Mouse (Mus musculus) neural tube, embryonic 12.5 days (tissue): ENCODE data around the gene Gjc1. TPM values are rescaled to one million over a fixed set of nuclear protein-coding genes. Genes with fewer than 3 reads are reported as not detected.

Experiments used
- ATAC-seq: fragments of 200-750 bp; cut with Nextera tagmentation; 2 replicates; pipeline ENCODE4 v1.8.0; 2017; ENCODE audit warnings: low read depth, mild to moderate bottlenecking, moderate TSS enrichment, moderate library complexity; ENCODE audit not compliant: low FRiP score
- H3K27ac ChIP-seq: fragments of 300-500 bp; sonication (generic); 2 replicates; pipeline ENCODE4 v1.5.1; 2016
- H3K27me3 ChIP-seq: fragments of 300-500 bp; sonication (generic); replicated peaks from 2 replicates; pipeline ENCODE4 v1.6.1; 2016; ENCODE audit warnings: mild to moderate bottlenecking
- H3K36me3 ChIP-seq: fragments of 300-500 bp; sonication (generic); 2 replicates; pipeline ENCODE4 v1.6.1; 2016; ENCODE audit warnings: mild to moderate bottlenecking
- H3K4me1 ChIP-seq: fragments of 300-500 bp; sonication (generic); 2 replicates; pipeline ENCODE4 v1.6.1; 2016
- H3K4me2 ChIP-seq: fragments of 300-500 bp; sonication (generic); replicated peaks from 2 replicates; pipeline ENCODE4 v1.6.1; 2016; ENCODE audit warnings: mild to moderate bottlenecking
- H3K4me3 ChIP-seq: fragments of 300-500 bp; sonication (generic); 2 replicates; pipeline ENCODE4 v1.5.1; 2016
- H3K9ac ChIP-seq: fragments of 300-500 bp; sonication (generic); 2 replicates; pipeline ENCODE4 v1.6.1; 2016; ENCODE audit warnings: mild to moderate bottlenecking
- H3K9me3 ChIP-seq: fragments of 300-500 bp; sonication (generic); 2 replicates; pipeline ENCODE4 v1.6.1; 2016; ENCODE audit warnings: mild to moderate bottlenecking
- WGBS: fragments of 180-500 bp; shearing (Covaris S2); methylation state at CpG from one replicate; pipeline ENCODE4 v1.1.7; 2016; 5-methylcytosine and 5-hydroxymethylcytosine counted together
- polyA plus RNA-seq: library from polyadenylated mRNA; unstranded; fragments of >200 nt; fragmentation: Nextera tagmentation; extraction: Ambion mirVana; gene quantifications from 2 replicates; pipeline ENCODE4 v1.2.1, GENCODE M21; 2016

Gene Gjc1
- polyA plus RNA-seq, 1 experiment from 2014 or later: 84.9 TPM

GRCm38 (mm10) chr11:102808246-102808645, 11.3 kb downstream of the Gjc1 start:
- no peak overlapping the region for H3K4me3 ChIP-seq
- H3K4me1 ChIP-seq: no peaks in the 10 kb centered on the region
- no peak overlapping the region for H3K4me2 ChIP-seq
- 79% methylated on average over 5 of the region's 5 CpGs for WGBS
- H3K27ac ChIP-seq: no peak overlapping the region
- H3K9me3 ChIP-seq: no peaks in the 10 kb centered on the region
- peaks cover 14% of the 10 kb centered on the region for H3K36me3 ChIP-seq
- H3K9ac ChIP-seq: no peak overlapping the region
- no peak for ATAC-seq
- H3K27me3 ChIP-seq: no peaks in the 10 kb centered on the region

GRCm38 (mm10) chr11:102803453-102803852, 16.0 kb downstream of the Gjc1 start:
- Histone ChIP-seq H3K36me3 (peaks cover 41% of the 10 kb centered on the region), H3K4me1 (no peaks in the 10 kb centered on the region), H3K9ac (no peak overlapping the region), H3K4me3 (no peak overlapping the region), H3K4me2 (no peak overlapping the region), H3K27ac (no peak overlapping the region), H3K27me3 (no peaks in the 10 kb centered on the region), H3K9me3 (no peaks in the 10 kb centered on the region)
- no peak for ATAC-seq
- WGBS: 86% methylated on average over 5 of the region's 5 CpGs

GRCm38 (mm10) chr11:102794157-102794556, 25.3 kb downstream of the Gjc1 start:
- H3K27me3 ChIP-seq: no peaks in the 10 kb centered on the region
- H3K4me1 ChIP-seq: 0 out of 2 replicates have a peak, but pooled peaks cover 4% of the 10 kb centered on the region
- no peak for ATAC-seq
- peaks cover 17% of the 10 kb centered on the region for H3K36me3 ChIP-seq
- no peak overlapping the region for H3K27ac ChIP-seq
- no peaks in the 10 kb centered on the region for H3K9me3 ChIP-seq
- no peak overlapping the region for H3K4me2 ChIP-seq
- H3K9ac ChIP-seq: no peak overlapping the region
- WGBS: 65% methylated on average over 8 of the region's 8 CpGs
- no peak overlapping the region for H3K4me3 ChIP-seq

- peaks cover 5% of the 10 kb centered on the region; the same call in 1 of the 2 replicates for H3K36me3 ChIP-seq
- no peak overlapping the region for H3K9ac ChIP-seq
These were observed 27.6 kb downstream of the Gjc1 start for GRCm38 (mm10) chr11:102791682-102792445.

GRCm38 (mm10) chr11:102787688-102788177, 31.8 kb downstream of the Gjc1 start:
- H3K27me3 ChIP-seq: no peaks in the 10 kb centered on the region
- no peak for ATAC-seq
- WGBS: 85% methylated on average over 5 of the region's 5 CpGs
- H3K4me3 ChIP-seq: no peak overlapping the region
- no peak overlapping the region for H3K4me2 ChIP-seq
- no peaks in the 10 kb centered on the region for H3K9me3 ChIP-seq
- H3K9ac ChIP-seq: no peak overlapping the region
- no peak overlapping the region for H3K27ac ChIP-seq
- H3K36me3 ChIP-seq: no peaks in the 10 kb centered on the region
- 0 out of 2 replicates have a peak, but pooled peaks cover 4% of the 10 kb centered on the region for H3K4me1 ChIP-seq

More at GRCm38 (mm10) chr11:102791682-102792445, 27.6 kb downstream of the Gjc1 start:
- Histone ChIP-seq H3K4me3 (no peak overlapping the region), H3K27me3 (no peaks in the 10 kb centered on the region), H3K4me2 (no peak overlapping the region), H3K27ac (no peak overlapping the region), H3K9me3 (no peaks in the 10 kb centered on the region), H3K4me1 (0 out of 2 replicates have a peak, but pooled peaks cover 4% of the 10 kb centered on the region)
- 60% methylated on average over 14 of the region's 14 CpGs for WGBS
- ATAC-seq: no peak

- Histone ChIP-seq H3K27ac (no peak overlapping the region), H3K4me2 (no peak overlapping the region), H3K4me1 (0 out of 2 replicates have a peak, but pooled peaks cover 6% of the 10 kb centered on the region), H3K4me3 (no peak overlapping the region), H3K9ac (no peak overlapping the region), H3K27me3 (no peaks in the 10 kb centered on the region), H3K9me3 (no peaks in the 10 kb centered on the region), H3K36me3 (no peaks in the 10 kb centered on the region)
- no peak for ATAC-seq
- WGBS: 68% methylated on average over 7 of the region's 7 CpGs
These were observed 36.1 kb downstream of the Gjc1 start for GRCm38 (mm10) chr11:102783443-102783842.

- no peak overlapping the region for H3K4me3 ChIP-seq
- no peak for ATAC-seq
- H3K4me1 ChIP-seq: peaks cover 11% of the 10 kb centered on the region; the same call in 1 of the 2 replicates
- peaks cover 8% of the 10 kb centered on the region for H3K36me3 ChIP-seq
- H3K27ac ChIP-seq: no peak overlapping the region
- no peaks in the 10 kb centered on the region for H3K27me3 ChIP-seq
- H3K9ac ChIP-seq: no peak overlapping the region
- no peak overlapping the region for H3K4me2 ChIP-seq
- 86% methylated on average over 4 of the region's 4 CpGs for WGBS
- H3K9me3 ChIP-seq: no peaks in the 10 kb centered on the region
These were observed 38.0 kb downstream of the Gjc1 start for GRCm38 (mm10) chr11:102781523-102781922.

GRCm38 (mm10) chr11:102780986-102781351, 38.5 kb downstream of the Gjc1 start:
- Histone ChIP-seq H3K4me1 (peaks cover 11% of the 10 kb centered on the region; the same call in 1 of the 2 replicates), H3K36me3 (peaks cover 12% of the 10 kb centered on the region), H3K4me3 (no peak overlapping the region), H3K9me3 (no peaks in the 10 kb centered on the region), H3K27ac (no peak overlapping the region), H3K4me2 (no peak overlapping the region), H3K27me3 (no peaks in the 10 kb centered on the region), H3K9ac (no peak overlapping the region)
- 79% methylated on average over 10 of the region's 10 CpGs for WGBS
- no peak for ATAC-seq

GRCm38 (mm10) chr11:102780271-102780985, 39.1 kb downstream of the Gjc1 start:
- Histone ChIP-seq H3K4me1 (peaks cover 16% of the 10 kb centered on the region), H3K36me3 (peaks cover 12% of the 10 kb centered on the region), H3K9me3 (no peaks in the 10 kb centered on the region), H3K27me3 (no peaks in the 10 kb centered on the region), H3K9ac (no peak overlapping the region), H3K4me3 (no peak overlapping the region), H3K4me2 (no peak overlapping the region), H3K27ac (no peak overlapping the region)
- 47% methylated on average over 11 of the region's 11 CpGs for WGBS
- no peak for ATAC-seq

GRCm38 (mm10) chr11:102779824-102780223, 39.7 kb downstream of the Gjc1 start:
- Histone ChIP-seq H3K9ac (no peak overlapping the region), H3K4me1 (peaks cover 22% of the 10 kb centered on the region), H3K4me3 (no peak overlapping the region), H3K36me3 (peaks cover 12% of the 10 kb centered on the region), H3K9me3 (no peaks in the 10 kb centered on the region), H3K4me2 (no peak overlapping the region), H3K27me3 (no peaks in the 10 kb centered on the region), H3K27ac (no peak overlapping the region)
- no peak for ATAC-seq
- 76% methylated on average over 7 of the region's 7 CpGs for WGBS

GRCm38 (mm10) chr11:102779081-102779638, 40.3 kb downstream of the Gjc1 start:
- Histone ChIP-seq H3K27ac (no peak overlapping the region), H3K27me3 (no peaks in the 10 kb centered on the region), H3K4me1 (peaks cover 22% of the 10 kb centered on the region), H3K4me2 (no peak overlapping the region), H3K4me3 (no peak overlapping the region), H3K9me3 (no peaks in the 10 kb centered on the region), H3K9ac (no peak overlapping the region), H3K36me3 (peaks cover 12% of the 10 kb centered on the region)
- no peak for ATAC-seq
- WGBS: 83% methylated on average over 8 of the region's 8 CpGs

- H3K4me2 ChIP-seq: no peak overlapping the region
- H3K9me3 ChIP-seq: no peaks in the 10 kb centered on the region
- H3K36me3 ChIP-seq: peaks cover 12% of the 10 kb centered on the region
- ATAC-seq: no peak
- no peaks in the 10 kb centered on the region for H3K27me3 ChIP-seq
- H3K4me1 ChIP-seq: peaks cover 23% of the 10 kb centered on the region
- H3K9ac ChIP-seq: no peak overlapping the region
- no peak overlapping the region for H3K27ac ChIP-seq
- no peak overlapping the region for H3K4me3 ChIP-seq
- 52% methylated on average over 5 of the region's 5 CpGs for WGBS
These were observed 40.9 kb downstream of the Gjc1 start for GRCm38 (mm10) chr11:102778597-102778996.
